Mouse (Mus musculus) liver, embryonic 14.5 days (tissue): ENCODE measurements around the gene Prdm11.

Experiments
- CTCF ChIP-seq: IDR thresholded peaks from 2 replicates; pipeline ENCODE4 v1.5.1; 2016; ENCODE audit warnings: antibody characterized with exemption, low read depth, control low read depth
- EP300 ChIP-seq: IDR thresholded peaks from 2 replicates; pipeline ENCODE4 v1.6.1; 2016; ENCODE audit warnings: antibody characterized with exemption, low read depth

DNA sequence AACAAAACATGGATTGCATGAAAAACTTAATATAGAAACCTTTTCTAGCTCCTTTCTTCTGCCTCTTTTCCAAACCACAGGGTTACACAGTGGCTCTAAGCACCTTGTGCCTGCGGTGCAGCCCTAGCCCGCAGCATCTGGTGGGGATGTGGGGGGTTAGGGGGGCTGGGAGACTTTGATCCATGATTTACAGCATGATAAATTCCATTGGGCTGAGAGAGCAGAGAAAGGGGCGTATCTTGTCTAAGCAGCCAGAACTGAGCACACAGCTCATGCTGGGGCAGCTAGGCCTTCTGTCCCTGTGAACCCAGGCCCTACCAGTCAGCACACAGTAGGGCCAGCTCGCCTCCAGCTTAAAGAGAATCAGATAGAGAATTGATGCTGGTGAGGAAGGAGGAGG lies 40.9 kb downstream of the Prdm11 start:
- no peak for TF ChIP-seq EP300
- no peak for TF ChIP-seq CTCF
